Mouse (Mus musculus) ES-CJ7 (cell line): ENCODE measurements at regions not wholly inside any gene's neighbourhood (a gene's known extent, or its start where the extent isn't known, plus 50 kb on each side); places are given as distances from the start of the nearest gene placed in this dataset.

ENCODE experiments used
- DNase-seq: peaks from one replicate; pipeline ENCODE4 v3.0.0; 2011; ENCODE audit warnings: low read depth, low spot score

DNA sequence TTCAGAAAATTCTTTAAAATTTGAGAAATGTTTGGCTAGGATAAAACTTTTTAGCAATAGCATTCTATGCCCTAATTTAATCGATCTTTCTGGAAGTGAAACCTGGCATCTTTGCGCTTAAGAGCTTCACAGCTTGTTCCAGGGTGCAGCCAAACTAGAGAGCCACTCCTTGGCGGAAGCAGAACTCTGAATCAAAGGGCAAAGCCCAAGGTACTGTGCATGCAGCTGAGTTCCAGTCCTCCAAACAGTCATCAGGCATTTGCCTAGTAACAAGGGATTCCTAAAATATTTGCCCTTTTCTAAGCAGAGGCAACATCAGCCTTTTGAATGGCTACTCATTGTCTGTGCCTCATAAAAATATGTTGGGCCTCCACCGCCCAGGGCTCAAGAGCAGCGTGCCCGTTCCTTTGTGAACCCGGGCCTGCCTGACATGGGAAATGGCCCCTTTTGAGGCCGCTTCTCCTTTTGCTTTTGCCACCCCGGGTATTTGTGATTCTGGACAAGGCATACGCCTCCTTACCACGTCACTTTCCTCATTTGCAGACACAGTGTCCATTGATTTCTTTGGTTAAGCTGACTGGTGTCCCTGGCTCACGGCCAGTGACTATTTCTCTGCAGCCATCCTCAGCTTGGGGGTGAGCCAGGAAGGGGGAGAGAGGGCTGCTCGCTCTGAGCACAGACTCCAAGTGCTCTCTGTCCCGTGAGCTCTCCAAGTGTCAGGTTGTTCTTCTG, 402.2 kb upstream of the Smim15 start:
- no peak for DNase-seq

- DNase-seq: no peak
Observed at GRCm38 (mm10) chr13:107639620-107640019, 404.6 kb upstream of the Smim15 start.

DNA sequence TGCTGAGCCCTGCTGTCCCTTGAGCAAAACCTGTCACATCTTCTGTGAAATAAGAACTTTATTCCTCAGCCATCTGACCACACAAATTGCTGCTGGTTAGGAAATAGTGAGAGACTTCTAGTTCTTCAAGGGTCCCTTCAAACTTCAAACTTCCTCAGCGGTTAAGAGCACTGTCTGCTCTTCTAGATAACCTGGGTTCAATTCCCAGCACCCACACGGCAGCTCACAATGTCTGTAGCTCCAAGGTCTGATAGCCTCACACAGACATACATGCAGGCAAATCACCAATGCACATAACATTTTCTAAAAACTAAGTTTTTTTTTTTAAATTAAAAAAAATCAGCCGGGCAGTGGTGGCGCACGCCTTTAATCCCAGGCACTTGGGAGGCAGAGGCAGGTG, 407.0 kb upstream of the Smim15 start:
- no peak for DNase-seq

- no peak for DNase-seq
Observed at GRCm38 (mm10) chr13:107635114-107635513, 409.1 kb upstream of the Smim15 start.

- DNase-seq: no peak
Observed at GRCm38 (mm10) chr13:107627073-107627472, 417.2 kb upstream of the Smim15 start.

GRCm38 (mm10) chr13:107626670-107627069, 417.6 kb upstream of the Smim15 start:
- DNase-seq: peak; percentile 7

DNA sequence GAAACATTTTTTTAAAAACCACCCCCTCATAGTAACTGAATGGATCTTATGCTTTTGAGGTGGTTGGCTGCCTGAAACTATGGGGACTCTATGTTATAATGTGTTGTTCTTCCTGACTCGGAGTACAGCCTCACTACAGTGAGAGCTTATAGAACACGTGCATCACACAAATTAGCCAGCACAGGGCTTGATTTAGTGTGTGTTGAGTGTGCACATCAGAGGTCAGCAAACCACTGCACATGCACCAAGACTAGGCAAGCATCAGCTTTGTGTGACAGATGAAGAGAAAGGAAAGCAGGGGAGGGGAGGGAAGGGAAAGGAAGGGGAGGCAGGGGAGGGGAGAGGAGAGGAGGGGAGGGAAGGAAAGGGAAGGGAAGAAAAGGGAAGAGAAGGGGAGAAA, 422.9 kb upstream of the Smim15 start:
- no peak for DNase-seq

DNA sequence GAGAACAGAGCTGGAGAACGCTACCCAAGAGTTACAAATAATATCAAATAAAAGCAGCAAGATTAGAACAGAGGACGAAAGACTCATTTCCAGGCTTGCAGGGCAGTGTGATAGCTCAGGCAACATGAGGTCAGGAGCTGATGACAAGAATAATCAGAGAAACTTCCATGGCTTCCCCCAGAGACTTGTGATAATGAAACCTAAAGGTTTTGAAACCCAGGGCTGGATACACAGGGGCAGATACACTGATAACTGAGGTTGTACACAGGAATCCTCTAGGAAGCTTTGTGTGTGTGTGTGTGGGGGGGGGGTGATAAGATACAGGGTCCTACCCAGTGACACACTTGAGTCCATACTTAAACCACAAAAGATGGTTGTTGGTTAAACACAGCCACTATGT, 423.4 kb upstream of the Smim15 start:
- no peak for DNase-seq

- no peak for DNase-seq
Observed at GRCm38 (mm10) chr13:107620210-107620609, 424.0 kb upstream of the Smim15 start.

DNA sequence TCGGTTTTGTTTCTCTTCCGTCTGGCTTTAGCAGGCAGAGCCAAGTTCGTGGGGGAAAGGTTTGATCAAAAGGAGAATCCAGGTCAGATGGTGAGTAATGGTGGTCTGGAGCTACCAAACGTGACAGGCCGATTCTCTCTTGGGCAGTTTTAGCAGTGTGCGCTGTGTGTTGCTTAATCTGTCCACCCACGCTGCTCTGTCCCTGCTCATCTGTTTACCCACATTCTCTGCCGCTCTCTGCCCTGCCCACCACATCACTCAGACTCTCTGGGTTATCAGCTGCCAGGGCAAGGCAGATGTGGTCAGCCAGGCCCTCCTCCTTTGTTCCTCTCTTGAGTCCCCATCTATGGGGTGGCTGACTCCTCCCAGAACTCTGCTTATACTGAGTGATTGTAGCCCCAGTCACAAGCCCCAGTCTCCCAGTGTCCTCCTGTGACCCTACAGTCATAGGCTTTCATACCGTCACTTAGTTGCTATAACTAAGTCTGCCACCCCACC, 424.8 kb upstream of the Smim15 start:
- no peak for DNase-seq

- no peak for DNase-seq
Observed at GRCm38 (mm10) chr13:107618796-107619429, 425.3 kb upstream of the Smim15 start.

GRCm38 (mm10) chr13:107618369-107618771, 425.9 kb upstream of the Smim15 start:
- DNase-seq: no peak

GRCm38 (mm10) chr13:107617582-107617981, 426.7 kb upstream of the Smim15 start:
- DNase-seq: no peak

GRCm38 (mm10) chr13:107616775-107617174, 427.5 kb upstream of the Smim15 start:
- no peak for DNase-seq

DNA sequence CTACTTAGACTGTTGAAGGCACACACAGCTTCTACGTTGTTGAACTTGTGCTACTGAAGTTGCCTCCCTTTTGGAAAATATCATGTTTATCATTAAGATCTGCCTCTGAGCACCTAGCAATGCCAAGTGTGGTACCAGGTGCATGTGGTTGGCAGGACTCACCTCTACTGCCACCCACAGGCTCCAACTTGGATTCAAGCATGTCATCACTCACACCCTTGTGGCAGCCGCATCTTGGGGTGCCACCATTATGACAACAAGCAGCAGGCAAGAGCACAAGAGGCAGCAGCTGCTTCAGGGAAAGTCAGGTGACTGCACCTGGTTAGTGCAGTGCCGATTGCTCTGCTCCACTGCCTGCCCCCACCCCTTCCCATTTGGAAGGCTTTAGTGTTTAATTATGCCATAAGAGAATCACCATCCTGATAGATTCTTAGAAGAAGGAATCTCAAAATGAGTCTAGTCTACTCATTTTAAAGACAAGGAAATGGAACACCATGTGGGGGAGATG, 435.2 kb upstream of the Smim15 start:
- DNase-seq: no peak

- no peak for DNase-seq
Observed at GRCm38 (mm10) chr13:107607294-107607693, 437.0 kb upstream of the Smim15 start.

DNA sequence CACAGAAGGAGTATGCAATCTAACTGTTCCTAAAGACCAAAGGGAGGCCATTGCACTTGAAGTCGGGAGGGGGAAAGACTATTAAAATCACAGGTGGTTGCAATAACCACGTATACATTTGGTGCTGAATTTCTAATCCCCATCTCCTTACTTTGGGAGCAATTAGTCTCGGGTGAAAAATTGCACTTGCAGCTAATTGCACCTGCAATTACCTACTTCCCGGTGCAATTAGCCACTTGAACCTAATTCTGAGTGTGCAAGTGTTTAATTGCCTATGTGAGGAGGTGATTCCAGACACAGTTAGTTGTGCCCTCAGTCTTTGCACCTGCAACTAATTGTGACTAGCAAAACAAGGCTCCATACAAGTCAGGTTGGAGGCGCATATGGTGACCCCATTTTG, 442.1 kb upstream of the Smim15 start:
- no peak for DNase-seq

- peak; percentile 38 for DNase-seq
Observed at GRCm38 (mm10) chr13:107601132-107601439, 443.2 kb upstream of the Smim15 start.

- peak; percentile 90 for DNase-seq
Observed at GRCm38 (mm10) chr13:107600331-107601131, 443.7 kb upstream of the Smim15 start.

- DNase-seq: no peak
Observed at GRCm38 (mm10) chr13:107599094-107599644, 445.1 kb upstream of the Smim15 start.

- DNase-seq: no peak
Observed at GRCm38 (mm10) chr13:107598391-107598790, 445.9 kb upstream of the Smim15 start.

GRCm38 (mm10) chr13:107597217-107597616, 447.0 kb upstream of the Smim15 start:
- DNase-seq: no peak
